Mouse (Mus musculus) bone marrow macrophage, adult 2 months (primary cell): ENCODE data around the gene Zdhhc6.

Experiments used
- CTCF ChIP-seq: IDR thresholded peaks from 2 replicates; pipeline ENCODE4 v1.5.1; 2012; ENCODE audit warnings: low read depth, mild to moderate bottlenecking, low read length, moderate library complexity
- POLR2A ChIP-seq: IDR thresholded peaks from 2 replicates; pipeline ENCODE4 v1.6.1; 2012; ENCODE audit warnings: mild to moderate bottlenecking, low read depth, low read length, borderline replicate concordance

- no peak for TF ChIP-seq CTCF
- no peak for TF ChIP-seq POLR2A
Measured at GRCm38 (mm10) chr19:55236026-55236425, 79.8 kb downstream of the Zdhhc6 start.
